Mouse (Mus musculus) intestine, embryonic 15.5 days (tissue): ENCODE data around the gene Papolb. TPM values are rescaled to one million over a fixed set of nuclear protein-coding genes. Genes with fewer than 3 reads are reported as not detected.

Experiments used
- ATAC-seq: fragments of 200-750 bp; cut with Nextera tagmentation; 2 replicates; pipeline ENCODE4 v1.8.0; 2017; ENCODE audit warnings: moderate TSS enrichment, moderate library complexity
- H3K27ac ChIP-seq: fragments of 300-500 bp; sonication (generic); 2 replicates; pipeline ENCODE4 v1.5.1; 2015; ENCODE audit warnings: mild to moderate bottlenecking, inconsistent platforms
- H3K27me3 ChIP-seq: fragments of 300-500 bp; sonication (generic); replicated peaks from 2 replicates; pipeline ENCODE4 v1.6.1; 2015; ENCODE audit warnings: inconsistent platforms
- H3K36me3 ChIP-seq: fragments of 300-500 bp; sonication (generic); 2 replicates; pipeline ENCODE4 v1.6.1; 2015; ENCODE audit warnings: inconsistent platforms
- H3K4me1 ChIP-seq: fragments of 300-500 bp; sonication (generic); replicated peaks from 2 replicates; pipeline ENCODE4 v1.6.1; 2015; ENCODE audit warnings: inconsistent platforms
- H3K4me2 ChIP-seq: fragments of 300-500 bp; sonication (generic); replicated peaks from 2 replicates; pipeline ENCODE4 v1.6.1; 2015; ENCODE audit warnings: mild to moderate bottlenecking, inconsistent platforms
- H3K4me3 ChIP-seq: fragments of 300-500 bp; sonication (generic); replicated peaks from 2 replicates; pipeline ENCODE4 v1.5.1; 2015; ENCODE audit warnings: inconsistent platforms
- H3K9ac ChIP-seq: fragments of 300-500 bp; sonication (generic); 2 replicates; pipeline ENCODE4 v1.6.1; 2015; ENCODE audit warnings: inconsistent platforms
- H3K9me3 ChIP-seq: fragments of 300-500 bp; sonication (generic); 2 replicates; pipeline ENCODE4 v1.6.1; 2016; ENCODE audit warnings: inconsistent platforms
- WGBS: fragments of 180-500 bp; shearing (Covaris S2); methylation state at CpG from one replicate; pipeline ENCODE4 v1.1.7; 2015; 5-methylcytosine and 5-hydroxymethylcytosine counted together
- polyA plus RNA-seq: library from polyadenylated mRNA; unstranded; fragments of >200 nt; fragmentation: Nextera tagmentation; extraction: Ambion mirVana; gene quantifications from 2 replicates; pipeline ENCODE4 v1.2.1, GENCODE M21; 2015

Gene Papolb
- polyA plus RNA-seq, 1 experiment from 2014 or later, result 0.05 TPM

GRCm38 (mm10) chr5:142509141-142510060, 20.5 kb downstream of the Papolb start:
- Histone ChIP-seq H3K27ac (peak overlapping the region; percentile 18), H3K4me2 (peak overlapping the region; percentile 12; the same call in 1 of the 2 replicates), H3K4me3 (no peak overlapping the region), H3K9me3 (no peaks in the 10 kb centered on the region), H3K27me3 (no peaks in the 10 kb centered on the region), H3K4me1 (peaks cover 9% of the 10 kb centered on the region; the same call in 1 of the 2 replicates), H3K9ac (no peak overlapping the region), H3K36me3 (no peaks in the 10 kb centered on the region)
- ATAC-seq, result peak; percentile 31; the same call in 1 of the 2 replicates
- WGBS, result 26% methylated on average over 15 of the region's 15 CpGs

- Histone ChIP-seq H3K4me2 (no peak overlapping the region), H3K36me3 (no peaks in the 10 kb centered on the region), H3K4me1 (peaks cover 9% of the 10 kb centered on the region; the same call in 1 of the 2 replicates), H3K9ac (no peak overlapping the region), H3K27ac (no peak overlapping the region), H3K9me3 (no peaks in the 10 kb centered on the region), H3K4me3 (no peak overlapping the region), H3K27me3 (no peaks in the 10 kb centered on the region)
- no peak for ATAC-seq
- 65% methylated on average over 3 of the region's 3 CpGs for WGBS
Measured at GRCm38 (mm10) chr5:142505695-142506423, 24.0 kb downstream of the Papolb start.

- ATAC-seq, result no peak
- WGBS, result 86% methylated on average over 3 of the region's 3 CpGs
- no peak overlapping the region for H3K27ac ChIP-seq
- H3K36me3 ChIP-seq, result no peaks in the 10 kb centered on the region
- peaks cover 1% of the 10 kb centered on the region; the same call in 1 of the 2 replicates for H3K4me1 ChIP-seq
- no peaks in the 10 kb centered on the region for H3K27me3 ChIP-seq
- H3K9me3 ChIP-seq, result no peaks in the 10 kb centered on the region
- no peak overlapping the region for H3K4me3 ChIP-seq
- H3K4me2 ChIP-seq, result no peak overlapping the region
- H3K9ac ChIP-seq, result no peak overlapping the region
Measured at GRCm38 (mm10) chr5:142504175-142504574, 25.7 kb downstream of the Papolb start.

- H3K36me3 ChIP-seq, result no peaks in the 10 kb centered on the region
- WGBS, result 1% methylated on average over 3 of the region's 3 CpGs
- peak; percentile 92 for ATAC-seq
- no peak overlapping the region for H3K9ac ChIP-seq
- no peaks in the 10 kb centered on the region for H3K27me3 ChIP-seq
- H3K4me3 ChIP-seq, result no peak overlapping the region
- H3K4me2 ChIP-seq, result no peak overlapping the region
- H3K9me3 ChIP-seq, result no peaks in the 10 kb centered on the region
- no peaks in the 10 kb centered on the region for H3K4me1 ChIP-seq
- H3K27ac ChIP-seq, result no peak overlapping the region
Measured at GRCm38 (mm10) chr5:142502414-142502813, 27.5 kb downstream of the Papolb start.

GRCm38 (mm10) chr5:142500918-142501317, 29.0 kb downstream of the Papolb start:
- H3K27me3 ChIP-seq, result no peaks in the 10 kb centered on the region
- no peak overlapping the region for H3K4me2 ChIP-seq
- peak; percentile 66 for ATAC-seq
- H3K4me3 ChIP-seq, result no peak overlapping the region
- 57% methylated on average over 10 of the region's 10 CpGs for WGBS
- no peaks in the 10 kb centered on the region for H3K9me3 ChIP-seq
- no peaks in the 10 kb centered on the region for H3K36me3 ChIP-seq
- H3K9ac ChIP-seq, result no peak overlapping the region
- no peak overlapping the region for H3K27ac ChIP-seq
- H3K4me1 ChIP-seq, result no peaks in the 10 kb centered on the region

GRCm38 (mm10) chr5:142498964-142499363, 30.9 kb downstream of the Papolb start:
- no peaks in the 10 kb centered on the region for H3K9me3 ChIP-seq

GRCm38 (mm10) chr5:142495321-142496096, 34.4 kb downstream of the Papolb start:
- 59% methylated on average over 14 of the region's 14 CpGs for WGBS
- no peaks in the 10 kb centered on the region for H3K36me3 ChIP-seq
- no peaks in the 10 kb centered on the region for H3K4me1 ChIP-seq
- no peak overlapping the region for H3K4me2 ChIP-seq
- no peak overlapping the region for H3K9ac ChIP-seq
- H3K27ac ChIP-seq, result no peak overlapping the region
- ATAC-seq, result no peak
- H3K27me3 ChIP-seq, result no peaks in the 10 kb centered on the region
- no peak overlapping the region for H3K4me3 ChIP-seq
- H3K9me3 ChIP-seq, result no peaks in the 10 kb centered on the region

More at GRCm38 (mm10) chr5:142498964-142499363, 30.9 kb downstream of the Papolb start:
- H3K9ac ChIP-seq, result no peak overlapping the region
- no peak overlapping the region for H3K4me2 ChIP-seq
- H3K27ac ChIP-seq, result no peak overlapping the region
- no peaks in the 10 kb centered on the region for H3K27me3 ChIP-seq
- ATAC-seq, result no peak
- no peak overlapping the region for H3K4me3 ChIP-seq
- WGBS, result 68% methylated on average over 3 of the region's 3 CpGs
- no peaks in the 10 kb centered on the region for H3K36me3 ChIP-seq
- H3K4me1 ChIP-seq, result no peaks in the 10 kb centered on the region

GRCm38 (mm10) chr5:142493307-142493706, 36.6 kb downstream of the Papolb start:
- no peaks in the 10 kb centered on the region for H3K9me3 ChIP-seq
- no peak overlapping the region for H3K27ac ChIP-seq
- H3K36me3 ChIP-seq, result no peaks in the 10 kb centered on the region
- no peak overlapping the region for H3K9ac ChIP-seq
- H3K4me2 ChIP-seq, result no peak overlapping the region
- H3K4me3 ChIP-seq, result no peak overlapping the region
- H3K27me3 ChIP-seq, result no peaks in the 10 kb centered on the region
- no peaks in the 10 kb centered on the region for H3K4me1 ChIP-seq
- WGBS, result 83% methylated on average over 3 of the region's 3 CpGs
- ATAC-seq, result no peak

- no peaks in the 10 kb centered on the region for H3K27me3 ChIP-seq
- H3K36me3 ChIP-seq, result no peaks in the 10 kb centered on the region
- H3K9ac ChIP-seq, result no peak overlapping the region
- no peak overlapping the region for H3K27ac ChIP-seq
- H3K4me1 ChIP-seq, result no peaks in the 10 kb centered on the region; the same call in 1 of the 2 replicates
- no peak for ATAC-seq
- 78% methylated on average over 9 of the region's 9 CpGs for WGBS
- no peak overlapping the region for H3K4me3 ChIP-seq
- H3K9me3 ChIP-seq, result no peaks in the 10 kb centered on the region
- H3K4me2 ChIP-seq, result no peak overlapping the region
Measured at GRCm38 (mm10) chr5:142489955-142490707, 39.7 kb downstream of the Papolb start.

- Histone ChIP-seq H3K27ac (no peak overlapping the region), H3K4me2 (no peak overlapping the region), H3K27me3 (no peaks in the 10 kb centered on the region), H3K9ac (no peak overlapping the region), H3K4me1 (peaks cover 1% of the 10 kb centered on the region; the same call in 1 of the 2 replicates), H3K4me3 (no peak overlapping the region), H3K36me3 (no peaks in the 10 kb centered on the region), H3K9me3 (no peaks in the 10 kb centered on the region)
- 60% methylated on average over 9 of the region's 9 CpGs for WGBS
- no peak for ATAC-seq
Measured at GRCm38 (mm10) chr5:142486654-142487053, 43.2 kb downstream of the Papolb start.

- H3K4me3 ChIP-seq, result no peak overlapping the region
- no peaks in the 10 kb centered on the region for H3K36me3 ChIP-seq
- H3K9ac ChIP-seq, result no peak overlapping the region
- ATAC-seq, result no peak
- no peaks in the 10 kb centered on the region for H3K27me3 ChIP-seq
- no peak overlapping the region for H3K27ac ChIP-seq
- no peak overlapping the region for H3K4me2 ChIP-seq
- 92% methylated on average over 5 of the region's 5 CpGs for WGBS
- H3K9me3 ChIP-seq, result no peaks in the 10 kb centered on the region
- H3K4me1 ChIP-seq, result peaks cover 9% of the 10 kb centered on the region
Measured at GRCm38 (mm10) chr5:142483581-142483980, 46.3 kb downstream of the Papolb start.
